Mouse (Mus musculus): ENCODE measurements around the gene Fam210b. TPM values are rescaled to one million over a fixed set of nuclear protein-coding genes. Genes with fewer than 3 reads are reported as not detected.
"Not testable (repeated sequence)": the region's sequence is repeated elsewhere in the genome, so short reads cannot be mapped to it uniquely, and the experiment has no call there.

The Fam210b gene
- polyA plus RNA-seq (2015; fragmentation: Nextera tagmentation; extraction: Ambion mirVana) = 18.3 and 23.0 TPM in 2 replicates

DNA sequence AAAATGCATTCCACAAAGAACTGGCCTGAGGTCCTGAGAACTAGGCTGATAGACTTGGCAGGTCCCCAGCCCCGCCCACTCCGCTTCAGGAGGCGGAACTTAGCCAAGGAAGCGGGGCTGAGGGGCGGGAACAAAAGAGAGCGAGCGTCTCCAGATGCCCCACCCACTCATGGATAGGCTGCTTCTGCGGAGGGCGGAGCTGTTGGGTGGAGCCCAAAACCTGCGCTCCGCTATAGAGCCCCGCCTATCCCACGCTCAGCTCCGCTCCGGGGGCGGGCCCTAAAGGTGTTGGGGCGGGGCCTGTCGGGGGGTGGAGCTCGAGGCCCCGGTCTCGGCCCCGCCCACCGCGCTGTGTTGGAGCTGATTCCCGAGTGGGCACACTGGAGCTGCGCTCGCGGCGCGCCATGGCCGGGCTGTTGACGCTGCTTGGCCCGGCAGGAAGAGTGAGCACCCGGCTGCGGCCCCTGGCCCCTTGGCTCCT, at the start of gene Fam210b:
Fam210b (plus strand) TSS at position 308 of the 481 bp plus-strand sequence.
- H3K27me3 ChIP-seq (replicated peaks) = no peaks in the 10 kb centered on the region
- peak within 1 kb of the TSS; percentile 41; the same call in 1 of the 2 replicates for H3K27ac ChIP-seq
- H3K4me1 ChIP-seq = peaks cover 23% of the 10 kb centered on the region
- peak within 1 kb of the TSS; percentile 76 for H3K4me3 ChIP-seq (replicated peaks)
- peak; percentile 92 for ATAC-seq (ENCODE audit: insufficient read depth, low FRiP score, low read depth)
- no peaks in the 10 kb centered on the region for H3K36me3 ChIP-seq
- H3K9ac ChIP-seq = peak within 1 kb of the TSS; percentile 46
- H3K4me2 ChIP-seq = peak within 1 kb of the TSS; percentile 97
- 0 out of 2 replicates have a peak, but pooled peaks cover 5% of the 10 kb centered on the region for H3K9me3 ChIP-seq
- 1% methylated on average over 34 of the region's 35 CpGs for WGBS

GRCm38 (mm10) chr2:172298083-172298482, 47.3 kb upstream of the Fam210b start:
- H3K36me3 ChIP-seq = no peaks in the 10 kb centered on the region
- H3K4me1 ChIP-seq = no peaks in the 10 kb centered on the region
- H3K27ac ChIP-seq = no peak overlapping the region
- peak; percentile 81; the same call in 1 of the 2 replicates for ATAC-seq (ENCODE audit: insufficient read depth, low FRiP score, low read depth)
- H3K4me3 ChIP-seq (replicated peaks) = no peak overlapping the region
- no peak overlapping the region for H3K9ac ChIP-seq
- WGBS = 44% methylated on average over 1 of the region's 1 CpGs
- H3K9me3 ChIP-seq = no peaks in the 10 kb centered on the region
- H3K27me3 ChIP-seq (replicated peaks) = no peaks in the 10 kb centered on the region
- H3K4me2 ChIP-seq = no peak overlapping the region

DNA sequence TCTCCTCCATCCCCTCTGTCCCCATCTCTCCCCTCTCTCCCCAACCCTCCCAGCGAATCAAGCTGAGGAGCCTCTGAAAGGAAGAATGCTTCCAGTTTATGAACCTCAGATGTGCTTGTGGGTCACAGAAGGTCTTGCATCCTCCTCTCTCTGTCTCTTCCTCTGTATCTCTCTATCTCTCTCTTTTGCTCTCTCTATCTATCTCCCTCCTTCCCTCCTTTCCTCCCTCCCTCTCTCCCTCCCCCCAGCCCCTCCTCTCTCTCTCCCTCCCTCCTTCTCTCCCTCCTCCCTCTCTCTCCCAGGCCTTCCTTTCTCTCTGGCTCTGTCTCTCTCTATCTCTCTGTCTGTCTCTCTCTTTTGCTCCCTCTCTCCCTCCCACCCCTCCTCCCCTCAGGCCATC, 46.8 kb upstream of the Fam210b start:
- no peak overlapping the region for H3K27ac ChIP-seq
- H3K4me2 ChIP-seq = no peak overlapping the region
- no peaks in the 10 kb centered on the region for H3K36me3 ChIP-seq
- H3K9ac ChIP-seq = no peak overlapping the region
- no peak overlapping the region for H3K4me3 ChIP-seq (replicated peaks)
- no peaks in the 10 kb centered on the region for H3K9me3 ChIP-seq
- ATAC-seq (ENCODE audit: insufficient read depth, low FRiP score, low read depth) = no peak
- no peaks in the 10 kb centered on the region for H3K27me3 ChIP-seq (replicated peaks)
- WGBS = 50% methylated on average over 1 of the region's 1 CpGs
- H3K4me1 ChIP-seq = no peaks in the 10 kb centered on the region

DNA sequence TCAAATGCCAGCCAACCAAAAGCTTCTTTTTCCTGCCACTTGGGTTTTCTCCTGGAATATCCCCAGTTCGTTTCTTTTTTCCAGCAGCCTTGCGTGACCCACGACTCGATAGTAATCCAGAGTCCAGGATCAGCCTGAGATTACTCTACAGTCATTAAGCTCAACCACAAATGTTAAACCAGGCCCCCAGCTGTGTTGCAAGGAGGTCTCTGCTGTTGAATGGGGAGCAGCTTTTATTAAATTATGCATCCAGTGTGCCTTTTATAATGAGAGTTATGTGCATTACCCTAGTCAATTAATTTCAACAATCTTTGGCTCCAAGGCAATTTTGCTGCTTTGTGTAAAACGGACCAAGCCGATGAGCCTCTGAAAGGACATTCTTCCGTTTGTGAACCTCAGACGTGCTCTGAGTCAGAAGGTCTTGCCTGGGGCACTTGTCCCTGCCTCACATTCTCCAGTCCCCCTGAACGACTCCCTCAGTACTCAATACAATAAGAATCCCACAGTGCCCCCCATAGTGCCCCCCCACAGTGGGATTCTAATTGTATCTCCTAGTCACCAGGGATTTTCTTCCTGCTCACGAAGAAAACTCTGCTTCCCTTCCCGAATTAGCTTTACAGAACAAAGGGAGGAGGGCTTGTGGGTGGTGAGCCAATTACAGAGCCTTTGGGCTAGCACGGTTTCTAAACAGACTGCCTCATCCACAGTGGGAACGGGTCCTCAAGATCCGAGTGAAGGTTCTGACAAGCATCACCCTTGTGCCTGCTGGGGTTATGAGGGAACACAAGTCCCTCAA, 46.0 kb upstream of the Fam210b start:
- Histone ChIP-seq H3K4me2 (no peak overlapping the region), H3K9ac (no peak overlapping the region), H3K9me3 (no peaks in the 10 kb centered on the region), H3K27me3 (replicated peaks) (no peaks in the 10 kb centered on the region), H3K36me3 (no peaks in the 10 kb centered on the region), H3K27ac (no peak overlapping the region), H3K4me1 (no peaks in the 10 kb centered on the region), H3K4me3 (replicated peaks) (no peak overlapping the region)
- no peak for ATAC-seq (ENCODE audit: insufficient read depth, low FRiP score, low read depth)
- 27% methylated on average over 14 of the region's 14 CpGs for WGBS

- Histone ChIP-seq H3K4me1 (no peaks in the 10 kb centered on the region), H3K4me2 (no peak overlapping the region), H3K4me3 (replicated peaks) (no peak overlapping the region), H3K27ac (no peak overlapping the region), H3K9ac (no peak overlapping the region), H3K27me3 (replicated peaks) (no peaks in the 10 kb centered on the region), H3K36me3 (no peaks in the 10 kb centered on the region), H3K9me3 (no peaks in the 10 kb centered on the region)
- whole genome bisulfite sequencing = 83% methylated on average over 5 of the region's 5 CpGs
- no peak for ATAC-seq (ENCODE audit: insufficient read depth, low FRiP score, low read depth)
These were observed 43.0 kb upstream of the Fam210b start for GRCm38 (mm10) chr2:172302396-172302795.

DNA sequence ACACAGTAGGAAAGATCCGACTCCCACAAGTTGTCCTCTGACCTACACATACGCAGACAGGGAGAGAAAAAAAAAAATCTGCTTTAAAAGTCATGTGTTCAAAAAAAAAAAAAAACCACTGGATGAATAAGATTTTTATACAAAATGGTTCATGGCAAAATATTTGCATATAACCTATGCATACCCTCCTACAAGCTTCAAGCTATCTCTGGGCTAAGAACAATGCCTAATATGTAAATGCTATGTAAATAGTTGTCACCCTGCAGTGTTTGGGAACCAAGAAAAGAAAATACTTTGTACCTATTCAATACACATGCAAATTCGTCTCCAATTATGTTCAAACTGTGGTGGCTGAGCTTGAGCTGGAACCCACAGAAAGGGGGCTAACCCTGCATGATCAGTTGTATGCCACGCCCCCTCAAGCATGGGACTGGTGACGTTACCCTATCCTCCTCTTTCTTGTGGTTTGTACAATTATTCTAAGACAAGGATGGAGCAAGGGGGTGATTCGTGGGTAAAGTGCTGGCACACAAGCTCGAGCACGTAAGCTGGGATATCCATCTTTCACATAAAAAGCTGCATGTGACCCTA, 41.2 kb upstream of the Fam210b start:
- Histone ChIP-seq H3K4me3 (replicated peaks) (no peak overlapping the region), H3K4me1 (no peaks in the 10 kb centered on the region), H3K9me3 (no peaks in the 10 kb centered on the region), H3K27ac (no peak overlapping the region), H3K36me3 (no peaks in the 10 kb centered on the region), H3K9ac (no peak overlapping the region), H3K27me3 (replicated peaks) (no peaks in the 10 kb centered on the region), H3K4me2 (no peak overlapping the region)
- 68% methylated on average over 8 of the region's 8 CpGs for WGBS
- no peak for ATAC-seq (ENCODE audit: insufficient read depth, low FRiP score, low read depth)

GRCm38 (mm10) chr2:172305546-172305945, 39.8 kb upstream of the Fam210b start:
- H3K36me3 ChIP-seq; H3K9me3 ChIP-seq; ATAC-seq (ENCODE audit: insufficient read depth, low FRiP score, low read depth); H3K9ac ChIP-seq; H3K27me3 ChIP-seq (replicated peaks); H3K4me2 ChIP-seq; H3K27ac ChIP-seq; H3K4me1 ChIP-seq; H3K4me3 ChIP-seq (replicated peaks): not testable (repeated sequence)
- 74% methylated on average over 7 of the region's 7 CpGs for WGBS

- Histone ChIP-seq H3K9ac (no peak overlapping the region), H3K9me3 (no peaks in the 10 kb centered on the region), H3K36me3 (no peaks in the 10 kb centered on the region), H3K27ac (no peak overlapping the region), H3K4me3 (replicated peaks) (no peak overlapping the region), H3K27me3 (replicated peaks) (no peaks in the 10 kb centered on the region), H3K4me2 (no peak overlapping the region), H3K4me1 (no peaks in the 10 kb centered on the region)
- 69% methylated on average over 4 of the region's 4 CpGs for WGBS
- ATAC-seq (ENCODE audit: insufficient read depth, low FRiP score, low read depth) = no peak
These were observed 38.8 kb upstream of the Fam210b start for GRCm38 (mm10) chr2:172306544-172306943.

- H3K36me3 ChIP-seq = no peaks in the 10 kb centered on the region
- no peak overlapping the region for H3K4me3 ChIP-seq (replicated peaks)
- H3K4me2 ChIP-seq = no peak overlapping the region
- no peaks in the 10 kb centered on the region for H3K27me3 ChIP-seq (replicated peaks)
- no peaks in the 10 kb centered on the region for H3K4me1 ChIP-seq
- H3K9me3 ChIP-seq = no peaks in the 10 kb centered on the region
- no peak overlapping the region for H3K9ac ChIP-seq
- no peak overlapping the region for H3K27ac ChIP-seq
- WGBS = 81% methylated on average over 9 of the region's 9 CpGs
- ATAC-seq (ENCODE audit: insufficient read depth, low FRiP score, low read depth) = no peak
These were observed 33.6 kb upstream of the Fam210b start for GRCm38 (mm10) chr2:172311731-172312130.

- Histone ChIP-seq H3K4me1 (no peaks in the 10 kb centered on the region), H3K9me3 (no peaks in the 10 kb centered on the region), H3K9ac (no peak overlapping the region), H3K27me3 (replicated peaks) (no peaks in the 10 kb centered on the region), H3K4me2 (no peak overlapping the region), H3K36me3 (no peaks in the 10 kb centered on the region), H3K27ac (no peak overlapping the region), H3K4me3 (replicated peaks) (no peak overlapping the region)
- no peak for ATAC-seq (ENCODE audit: insufficient read depth, low FRiP score, low read depth)
- WGBS = 14% methylated on average over 9 of the region's 9 CpGs
These were observed 24.5 kb upstream of the Fam210b start for GRCm38 (mm10) chr2:172320878-172321277.

- 52% methylated on average over 8 of the region's 8 CpGs for WGBS
- no peak overlapping the region for H3K4me2 ChIP-seq
These were observed 17.1 kb upstream of the Fam210b start for GRCm38 (mm10) chr2:172328248-172328647.

GRCm38 (mm10) chr2:172329179-172329578, 16.2 kb upstream of the Fam210b start:
- no peak overlapping the region for H3K27ac ChIP-seq
- H3K4me3 ChIP-seq (replicated peaks) = no peak overlapping the region
- ATAC-seq (ENCODE audit: insufficient read depth, low FRiP score, low read depth) = no peak
- H3K4me2 ChIP-seq = no peak overlapping the region
- 6% methylated on average over 13 of the region's 13 CpGs for WGBS
- H3K9ac ChIP-seq = no peak overlapping the region
- H3K9me3 ChIP-seq = no peaks in the 10 kb centered on the region
- H3K27me3 ChIP-seq (replicated peaks) = no peaks in the 10 kb centered on the region
- H3K4me1 ChIP-seq = no peaks in the 10 kb centered on the region
- H3K36me3 ChIP-seq = no peaks in the 10 kb centered on the region

More at GRCm38 (mm10) chr2:172328248-172328647, 17.1 kb upstream of the Fam210b start:
- no peak overlapping the region for H3K27ac ChIP-seq
- H3K4me3 ChIP-seq (replicated peaks) = no peak overlapping the region
- H3K9ac ChIP-seq = no peak overlapping the region
- no peaks in the 10 kb centered on the region for H3K4me1 ChIP-seq
- no peaks in the 10 kb centered on the region for H3K9me3 ChIP-seq
- H3K36me3 ChIP-seq = no peaks in the 10 kb centered on the region
- no peak for ATAC-seq (ENCODE audit: insufficient read depth, low FRiP score, low read depth)
- no peaks in the 10 kb centered on the region for H3K27me3 ChIP-seq (replicated peaks)
